Mouse (Mus musculus) gastrocnemius, postnatal 10 days (tissue): Measurements from ENCODE around the gene Tgoln1. TPM values are rescaled to one million over a fixed set of nuclear protein-coding genes. Genes with fewer than 3 reads are reported as not detected.

ENCODE experiments used
- DNase-seq: peaks from one replicate; pipeline ENCODE4 v3.0.0; 2021; ENCODE audit warnings: mixed read lengths
- total RNA-seq, 2 experiments: library from RNA; stranded (reverse); gene quantifications; 2 replicates each; pipeline ENCODE4 v1.2.3; 2021

The Tgoln1 gene
- total RNA-seq, 2 experiments from 2014 or later: 22.8 to 25.2 TPM

DNA sequence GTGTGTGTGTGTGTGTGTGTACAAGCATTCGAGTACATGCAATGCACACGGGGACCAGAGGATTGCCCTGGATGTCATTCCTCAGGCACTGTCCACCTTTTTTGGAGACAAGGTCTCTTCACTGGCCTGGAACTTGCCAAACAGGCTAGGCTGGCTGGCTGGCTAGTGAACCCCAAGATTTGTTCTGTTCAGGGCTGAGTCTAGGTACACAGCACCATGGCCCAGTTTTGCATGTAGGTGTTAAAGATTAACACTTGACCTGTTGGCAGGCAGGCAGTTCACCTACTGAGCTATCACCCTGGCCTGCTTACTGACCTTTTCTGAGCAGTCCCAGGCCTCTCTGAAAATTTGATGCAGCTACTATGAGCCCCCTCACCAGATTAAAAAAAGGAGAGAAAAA lies 13.6 kb upstream of the Tgoln1 start:
- no peak for DNase-seq

DNA sequence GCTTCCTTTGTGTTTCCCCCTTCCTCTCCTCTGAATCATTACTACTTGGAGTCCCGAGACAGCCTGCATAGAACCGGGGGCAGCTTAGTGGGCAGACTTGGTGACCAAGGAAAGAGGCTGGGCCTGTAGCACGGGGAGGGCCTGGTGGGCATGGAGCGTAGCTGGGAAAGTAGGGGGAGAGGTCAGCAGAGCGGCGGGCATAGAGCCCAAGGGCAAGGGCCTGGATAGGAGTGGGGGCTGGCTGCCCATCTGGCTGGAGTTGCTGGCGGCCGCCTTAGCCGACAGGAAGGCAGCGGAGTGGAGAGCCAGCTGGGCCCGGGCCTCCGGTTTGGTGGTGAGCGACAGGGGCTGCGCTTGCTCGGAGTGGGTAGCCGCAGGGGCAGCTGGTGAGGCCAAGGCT lies 10.5 kb upstream of the Tgoln1 start:
- DNase-seq: no peak

DNA sequence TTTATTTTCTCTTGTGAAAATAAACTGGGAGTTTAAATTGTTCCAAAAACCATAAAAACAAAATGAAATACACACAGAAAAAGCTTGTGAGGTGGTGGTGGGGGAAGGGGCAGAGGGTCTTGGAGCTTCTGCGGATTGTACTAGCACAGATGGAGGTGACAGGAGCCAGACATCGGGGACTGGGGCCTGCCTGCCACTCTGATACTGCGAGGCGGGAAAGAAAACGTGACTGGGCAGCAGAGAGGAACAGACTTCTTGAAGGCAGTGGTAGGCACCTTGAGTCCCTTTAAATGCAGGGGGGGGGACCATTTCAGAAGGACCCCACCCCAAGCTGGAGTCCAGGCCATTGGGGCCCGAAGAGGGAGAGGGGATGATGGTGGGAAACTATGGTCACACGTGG lies 9.6 kb upstream of the Tgoln1 start:
- no peak for DNase-seq

DNA sequence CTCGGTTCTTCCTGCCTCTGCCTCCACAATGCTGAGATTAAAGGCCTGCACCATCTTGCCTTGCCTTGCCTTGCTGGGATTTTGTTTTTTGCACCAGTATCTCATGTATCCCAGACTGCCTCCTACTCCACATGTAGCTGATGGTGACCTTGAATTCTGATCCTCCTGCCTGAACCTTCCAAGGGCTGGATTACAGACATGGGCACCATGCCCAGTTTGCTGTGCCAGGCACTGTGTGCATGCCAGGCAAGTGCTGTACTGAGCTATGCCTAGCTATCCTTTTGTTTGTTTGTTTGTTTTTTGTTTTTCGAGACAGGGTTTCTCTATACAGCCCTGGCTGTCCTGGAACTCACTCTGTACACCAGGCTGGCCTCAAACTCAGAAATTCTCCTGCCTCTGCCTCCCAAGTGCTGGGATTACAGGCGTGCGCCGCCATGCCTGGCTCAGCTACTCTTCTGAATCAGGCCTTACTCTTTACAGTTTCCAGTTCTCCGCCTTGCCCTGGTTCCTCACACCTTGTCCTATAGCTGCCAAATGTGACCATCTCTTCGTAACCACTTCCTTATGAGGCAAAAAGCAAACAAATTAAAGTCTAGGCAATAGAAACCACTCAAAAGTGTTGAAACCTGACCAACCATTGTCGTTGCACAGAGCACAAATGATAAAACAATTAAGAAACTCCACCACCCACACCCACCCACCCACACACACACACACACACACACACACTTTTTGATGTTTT lies 7.0 kb upstream of the Tgoln1 start:
- peak; percentile 60 for DNase-seq

DNA sequence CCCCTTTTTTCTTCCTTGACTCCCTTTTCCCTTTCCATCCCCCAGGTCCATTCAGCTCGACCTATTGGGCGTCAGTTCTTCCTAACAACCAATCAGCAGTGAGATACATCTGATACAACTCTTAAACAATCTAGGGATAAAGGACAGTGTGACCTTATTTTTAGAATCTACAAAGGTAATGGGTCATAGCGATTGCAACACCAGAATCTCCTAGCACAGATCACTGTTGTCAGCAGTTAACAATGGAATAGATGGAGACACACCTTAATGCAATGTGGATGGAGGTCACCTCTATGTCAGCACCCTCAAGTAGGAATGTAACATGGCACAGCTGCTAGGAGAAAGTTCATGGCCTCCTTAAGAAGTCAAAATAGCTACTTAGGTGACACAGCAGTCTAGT lies 6.1 kb upstream of the Tgoln1 start:
- no peak for DNase-seq

DNA sequence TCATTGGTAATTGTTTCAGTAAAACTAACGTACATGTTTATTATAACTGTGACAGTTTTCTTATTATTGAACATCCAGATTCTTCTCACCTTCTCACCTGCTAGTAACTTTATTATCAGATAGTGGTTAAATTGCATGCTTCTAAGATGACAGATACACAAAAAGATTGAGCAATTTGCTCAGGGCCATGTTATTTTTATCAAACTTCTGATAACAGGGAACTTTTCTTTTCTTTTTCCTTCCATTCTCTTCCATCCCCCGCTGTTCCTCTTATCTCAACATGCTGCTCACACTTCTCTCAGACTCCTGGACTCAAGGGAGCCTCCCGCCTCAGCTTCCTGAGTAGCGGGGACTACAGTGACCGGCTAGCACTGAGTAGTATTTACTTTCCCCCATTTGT lies 4.1 kb upstream of the Tgoln1 start:
- DNase-seq: no peak

DNA sequence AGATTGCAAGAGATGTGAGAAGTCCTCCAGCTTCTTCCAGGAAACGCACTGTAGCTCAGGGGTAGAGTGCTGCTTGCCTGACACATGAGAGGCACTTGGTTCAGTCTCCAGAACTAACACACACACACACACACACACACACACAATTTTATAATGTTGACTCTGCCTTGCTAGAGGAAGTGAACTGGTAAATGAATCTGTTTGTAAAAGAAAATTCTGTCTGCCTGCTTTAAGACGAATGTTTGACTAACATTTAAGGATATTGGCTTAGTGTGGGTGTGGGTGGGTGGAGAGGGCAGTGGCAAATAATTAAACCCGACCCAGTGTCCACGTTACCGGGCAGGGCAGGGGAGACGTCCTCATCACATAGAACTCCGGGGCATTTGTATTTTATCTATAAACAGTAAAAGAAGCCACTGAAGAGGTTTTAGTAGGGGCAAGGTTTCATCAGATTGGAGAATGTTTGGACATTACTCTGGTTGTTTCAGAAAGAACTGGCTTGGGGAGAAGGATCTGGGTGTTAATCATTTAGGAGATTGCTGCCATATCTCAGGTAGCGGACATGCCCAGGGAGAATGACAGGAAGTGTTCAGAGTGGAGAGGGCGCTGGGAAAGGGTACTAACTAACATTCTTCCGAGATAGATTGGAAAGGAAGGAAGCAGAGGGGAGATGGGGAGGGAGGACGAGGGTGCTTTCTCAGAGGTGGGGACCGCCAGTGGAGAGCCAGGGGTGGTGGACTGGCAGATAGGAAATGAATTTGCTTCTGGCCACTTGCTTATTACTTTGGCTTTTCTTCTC lies 3.1 kb upstream of the Tgoln1 start:
- no peak for DNase-seq

DNA sequence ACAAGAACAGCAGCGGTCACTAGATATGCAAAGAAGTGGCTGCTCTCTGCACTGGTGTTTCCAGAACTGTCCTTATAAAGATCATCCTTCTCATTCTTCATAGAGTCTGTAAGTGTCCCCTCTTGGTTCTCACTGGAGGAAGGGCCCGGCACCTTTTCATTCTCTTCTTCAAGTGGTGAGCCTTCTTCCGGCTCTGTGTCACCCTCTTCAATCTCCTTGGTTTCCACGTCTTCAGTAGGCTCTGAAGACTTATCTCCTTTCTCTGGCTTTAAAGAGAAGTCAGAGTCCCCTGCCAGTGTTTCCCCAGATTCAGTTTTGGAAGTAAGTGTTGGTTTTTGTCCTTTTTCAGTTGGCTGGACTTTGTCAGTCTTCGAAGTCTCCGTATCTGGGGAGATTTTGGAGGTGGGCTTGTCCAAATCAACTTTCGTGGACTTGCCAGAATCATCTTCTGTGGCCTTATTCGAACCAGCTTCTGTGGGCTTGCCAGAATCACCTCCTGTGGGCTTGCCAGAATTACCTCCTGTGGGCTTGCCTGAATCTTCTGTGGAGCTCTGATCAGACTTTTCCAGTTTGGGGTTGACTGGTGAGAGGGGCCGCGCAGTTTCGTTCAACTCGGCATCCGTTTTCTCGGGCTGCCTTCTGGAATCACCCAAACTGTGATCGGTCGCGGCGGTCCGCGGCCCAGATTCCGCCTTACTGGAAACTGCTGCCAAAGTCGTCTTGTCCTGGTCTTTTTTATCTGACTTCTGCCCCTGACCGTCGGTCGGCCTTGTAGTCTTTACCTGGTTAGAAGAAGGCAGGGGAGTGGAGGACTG lies 1.0 kb downstream of the Tgoln1 start:
- DNase-seq: no peak

DNA sequence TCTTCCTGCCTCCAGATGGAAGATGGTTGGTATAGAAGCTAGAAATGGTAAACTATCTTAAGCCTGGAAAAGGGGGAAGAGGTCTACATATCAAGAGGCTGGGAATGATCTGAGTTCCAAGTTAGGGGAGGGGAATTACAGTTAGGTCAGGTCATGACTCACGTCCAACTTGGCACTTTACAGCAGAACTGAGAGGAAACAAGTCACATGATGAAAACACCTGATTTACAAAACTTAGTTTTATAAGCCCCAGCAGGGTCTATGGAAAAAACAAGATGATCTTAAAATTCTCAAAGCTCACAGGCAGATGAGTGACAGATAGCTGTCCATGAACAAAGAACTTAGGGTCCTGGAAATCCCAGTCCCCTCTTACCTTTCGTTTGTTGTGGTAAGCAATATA lies 1.6 kb downstream of the Tgoln1 start:
- no peak for DNase-seq

DNA sequence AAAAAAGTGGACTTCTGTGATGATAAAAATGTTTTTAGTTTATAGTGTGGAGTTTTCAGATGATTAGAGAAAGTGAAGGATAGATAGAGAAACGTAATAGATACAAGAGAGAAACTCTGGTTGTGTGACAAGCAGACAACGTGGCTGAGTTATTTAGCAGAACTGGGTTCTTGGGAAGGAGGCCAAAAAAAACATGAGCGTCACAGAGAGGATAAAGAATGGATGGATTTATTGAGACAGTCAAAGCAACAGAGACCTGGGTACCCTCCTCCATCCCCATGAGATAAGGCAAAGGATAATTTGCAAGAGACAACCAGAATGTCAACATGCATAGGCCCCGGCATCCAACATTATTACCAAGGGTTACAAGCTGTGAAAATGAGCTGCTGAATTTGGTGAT lies 6.5 kb downstream of the Tgoln1 start:
- no peak for DNase-seq

DNA sequence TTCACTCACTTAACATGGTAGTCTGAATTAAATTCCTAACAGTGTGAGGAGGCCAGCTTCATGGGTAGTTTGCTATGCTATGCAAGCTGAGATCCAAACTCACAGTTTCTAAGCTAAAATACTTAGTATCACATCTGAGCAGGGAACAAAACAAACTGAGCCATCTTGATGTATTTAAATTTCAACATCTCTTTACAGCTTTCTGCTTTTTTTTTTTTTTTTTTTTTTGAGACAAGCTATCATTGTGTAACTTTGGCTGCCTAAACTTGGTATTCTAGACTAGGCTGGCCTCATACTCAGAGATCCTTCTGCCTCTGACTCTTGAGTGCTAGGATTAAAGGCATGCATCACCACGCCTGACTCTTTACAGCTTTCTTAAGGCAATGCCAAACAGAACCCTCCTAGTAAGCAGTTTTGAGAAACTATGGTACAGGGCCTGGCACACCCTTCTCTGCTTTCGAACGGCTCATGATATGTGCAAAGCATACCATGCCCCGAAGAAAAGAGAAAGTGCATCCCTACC lies 8.1 kb downstream of the Tgoln1 start:
- DNase-seq: no peak

DNA sequence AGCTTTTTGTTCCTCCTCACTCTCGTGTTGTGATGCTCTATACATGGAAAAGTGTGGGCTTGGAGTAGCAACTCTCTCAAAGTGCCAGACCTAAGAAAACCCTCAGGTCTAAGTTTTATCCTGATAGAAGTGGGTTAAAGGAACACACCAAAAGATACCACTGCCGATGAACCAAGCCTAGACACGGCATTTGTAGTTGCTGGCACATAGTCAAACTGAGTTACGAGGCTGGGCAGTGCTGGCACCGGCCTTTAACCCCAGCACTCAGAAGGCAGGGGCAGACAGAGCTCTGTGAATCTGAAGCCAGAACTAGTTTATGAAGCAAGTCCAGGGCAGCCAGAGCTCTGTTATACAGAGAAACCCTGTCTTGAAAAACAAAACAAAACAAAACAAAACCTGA lies 9.1 kb downstream of the Tgoln1 start:
- no peak for DNase-seq

DNA sequence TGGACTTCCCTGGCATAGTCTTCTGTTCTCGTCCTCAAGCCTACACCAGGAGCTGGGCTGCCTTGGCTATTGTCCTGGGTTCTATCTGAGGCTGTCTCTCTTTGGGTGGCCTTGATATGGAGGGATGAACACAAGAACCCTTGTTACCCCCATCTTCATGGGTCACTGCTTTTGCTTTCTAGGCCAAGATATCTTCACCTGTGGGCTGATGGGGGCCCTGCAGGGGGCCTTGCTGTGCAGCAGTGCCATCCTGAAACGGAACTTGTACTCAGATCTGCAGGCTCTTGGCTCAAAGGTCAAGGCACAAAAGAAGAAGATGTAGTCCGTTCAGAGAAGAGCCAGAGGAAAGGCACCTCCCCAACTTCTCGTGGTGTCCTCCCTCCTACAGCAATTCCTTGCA lies 9.7 kb downstream of the Tgoln1 start:
- DNase-seq: no peak

DNA sequence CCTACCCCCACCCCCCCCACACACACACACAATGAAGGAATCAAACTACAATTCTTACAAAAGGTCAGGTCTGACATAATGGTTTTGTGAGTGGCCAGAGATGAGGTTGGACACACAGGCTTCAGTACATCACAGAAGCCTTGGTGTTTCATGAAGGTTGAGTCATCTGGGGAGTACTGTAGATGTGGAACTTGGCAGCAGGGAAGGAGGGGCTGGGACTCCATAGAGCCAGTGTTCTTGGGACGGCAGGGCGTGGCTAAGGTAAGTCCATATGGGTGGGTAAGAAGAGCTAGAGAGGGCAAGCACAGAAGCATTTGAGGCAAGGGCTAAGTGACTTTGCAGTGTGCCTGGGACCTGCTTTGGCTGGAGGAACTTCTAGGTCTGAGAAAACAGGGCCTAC lies 12.7 kb downstream of the Tgoln1 start:
- no peak for DNase-seq

DNA sequence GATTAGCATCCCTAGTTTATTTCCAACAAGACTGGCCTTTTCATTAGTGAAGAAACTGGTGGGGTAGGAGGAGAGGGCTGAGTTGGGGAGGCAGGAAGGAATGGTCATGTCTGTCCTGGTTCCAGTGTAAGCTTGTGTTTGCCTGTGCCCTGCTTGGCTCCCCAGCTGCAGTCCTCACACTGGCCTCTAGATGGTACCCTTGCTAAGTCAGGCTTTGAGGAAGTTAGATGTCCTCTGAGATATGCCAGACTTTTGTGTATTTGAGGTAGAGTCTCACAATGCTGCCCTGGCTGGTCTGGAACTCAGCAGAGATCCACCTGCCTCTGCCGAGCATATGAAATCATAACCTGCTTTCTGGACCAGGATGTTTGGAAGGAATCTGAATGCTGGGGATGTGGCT lies 15.1 kb downstream of the Tgoln1 start:
- peak; percentile 80 for DNase-seq

DNA sequence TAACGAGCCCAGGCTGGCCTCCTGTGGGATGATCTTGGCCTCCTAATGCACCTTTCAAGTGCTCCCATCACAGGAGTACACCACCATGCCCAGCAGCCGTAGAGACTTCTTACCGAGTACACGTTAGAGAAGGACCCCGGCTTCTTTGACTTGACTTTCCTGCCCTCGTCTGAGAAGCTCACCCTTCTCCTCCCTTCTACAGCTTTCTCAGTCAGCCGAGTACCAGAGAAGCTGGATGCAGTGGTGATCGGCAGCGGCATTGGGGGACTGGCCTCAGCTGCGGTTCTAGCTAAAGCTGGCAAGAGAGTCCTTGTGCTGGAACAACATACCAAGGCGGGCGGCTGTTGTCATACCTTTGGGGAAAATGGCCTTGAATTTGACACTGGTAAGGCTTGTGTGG lies 16.0 kb downstream of the Tgoln1 start:
- DNase-seq: no peak

DNA sequence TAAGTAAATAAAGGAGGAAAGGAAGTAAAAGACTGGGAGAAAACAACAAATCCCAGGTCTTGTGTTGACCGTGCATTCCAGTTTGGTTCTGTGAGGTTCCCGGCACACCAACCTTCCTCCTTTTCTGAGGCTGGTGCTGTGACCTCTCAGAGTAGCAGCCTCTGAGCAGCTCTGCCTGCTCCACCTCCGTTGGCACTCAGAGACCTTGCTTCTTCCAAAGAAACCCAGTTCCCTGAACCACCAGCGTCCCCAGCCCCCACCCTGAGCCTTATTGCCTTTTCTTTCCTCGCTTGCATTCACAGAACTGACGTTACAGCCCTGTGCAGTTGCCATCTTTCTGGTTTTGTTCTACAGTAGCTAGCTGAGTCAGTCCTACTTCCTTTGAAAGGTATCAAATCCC lies 16.6 kb downstream of the Tgoln1 start:
- no peak for DNase-seq

DNA sequence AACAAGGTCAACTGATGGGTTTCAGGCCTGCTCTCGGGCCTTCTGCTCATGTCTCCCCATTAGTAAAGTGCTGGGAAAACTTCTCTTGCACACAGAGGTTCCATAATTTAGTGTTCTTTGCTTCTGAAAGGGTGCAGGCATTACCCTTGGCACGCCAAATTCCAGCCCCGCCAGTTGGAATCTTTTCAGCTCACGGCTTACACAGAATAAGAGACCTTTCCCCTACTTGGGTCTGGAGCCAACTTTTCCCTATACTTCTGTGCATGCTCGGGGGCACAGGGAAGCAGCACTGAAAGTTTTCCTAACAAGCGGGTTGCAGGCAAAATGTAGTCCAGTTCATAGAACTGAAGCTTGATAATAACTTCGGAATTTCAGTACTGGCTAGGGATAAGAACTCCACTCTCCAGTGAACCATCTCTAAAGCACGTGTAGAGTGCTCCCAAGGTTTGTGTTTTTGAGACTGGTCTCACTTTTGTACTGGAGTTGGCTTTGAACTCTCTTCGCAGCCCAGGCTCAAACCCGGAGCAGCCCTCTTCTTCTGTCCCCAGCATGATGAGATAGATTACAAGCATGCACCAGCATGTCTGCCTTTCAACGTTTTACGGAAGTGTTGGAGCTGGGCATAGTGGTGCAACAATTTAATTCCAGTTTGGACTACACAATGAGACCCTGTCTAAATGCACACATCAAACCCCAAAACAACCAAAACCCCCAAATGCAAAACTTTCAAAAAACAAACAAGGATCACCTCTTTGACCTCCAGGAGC lies 17.8 kb downstream of the Tgoln1 start:
- DNase-seq: peak; percentile 40

DNA sequence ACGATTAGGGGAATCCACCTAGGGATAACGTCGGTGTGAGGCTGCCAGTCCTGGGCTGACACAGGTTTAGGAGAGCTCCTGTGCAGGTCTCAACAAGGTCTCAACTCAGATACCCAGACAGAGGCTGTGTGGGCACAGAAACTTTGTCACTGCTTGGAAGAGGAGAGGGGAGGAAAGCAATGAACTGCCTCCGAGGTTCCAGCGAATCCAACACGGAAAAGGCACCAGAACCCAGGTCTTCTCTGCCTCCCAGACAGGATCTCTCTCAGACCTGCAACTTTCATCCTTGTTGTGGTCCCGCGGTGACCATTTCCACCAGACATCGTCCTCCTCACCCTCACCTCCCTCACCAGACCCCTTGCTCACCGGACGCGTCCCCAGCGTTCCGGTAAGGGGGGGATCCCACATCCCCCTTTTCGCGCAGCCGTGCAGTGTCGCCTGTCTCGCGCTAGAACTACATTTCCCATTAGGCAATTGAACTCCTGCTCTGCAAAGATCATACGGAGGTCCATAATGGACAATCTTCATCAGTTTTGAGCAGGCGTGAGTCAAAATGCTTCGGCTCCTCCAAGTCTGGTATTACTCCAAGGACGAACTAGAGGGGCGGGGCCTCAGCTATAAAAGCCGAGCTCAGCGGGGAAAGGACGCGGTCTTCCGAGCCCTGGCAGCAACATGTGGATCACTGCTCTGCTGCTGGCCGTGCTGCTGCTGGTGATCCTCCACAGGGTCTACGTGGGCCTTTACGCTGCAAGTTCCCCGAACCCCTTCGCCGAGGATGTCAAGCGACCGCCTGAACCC lies 18.6 kb downstream of the Tgoln1 start, which contains the start of the genes Elmod3 and Retsat:
Gene Elmod3 (minus strand): TSS at position 458 of the 798 bp plus-strand sequence.
Gene Retsat (plus strand): TSS at position 520 of the 798 bp plus-strand sequence.
- peak; percentile 92 for DNase-seq

DNA sequence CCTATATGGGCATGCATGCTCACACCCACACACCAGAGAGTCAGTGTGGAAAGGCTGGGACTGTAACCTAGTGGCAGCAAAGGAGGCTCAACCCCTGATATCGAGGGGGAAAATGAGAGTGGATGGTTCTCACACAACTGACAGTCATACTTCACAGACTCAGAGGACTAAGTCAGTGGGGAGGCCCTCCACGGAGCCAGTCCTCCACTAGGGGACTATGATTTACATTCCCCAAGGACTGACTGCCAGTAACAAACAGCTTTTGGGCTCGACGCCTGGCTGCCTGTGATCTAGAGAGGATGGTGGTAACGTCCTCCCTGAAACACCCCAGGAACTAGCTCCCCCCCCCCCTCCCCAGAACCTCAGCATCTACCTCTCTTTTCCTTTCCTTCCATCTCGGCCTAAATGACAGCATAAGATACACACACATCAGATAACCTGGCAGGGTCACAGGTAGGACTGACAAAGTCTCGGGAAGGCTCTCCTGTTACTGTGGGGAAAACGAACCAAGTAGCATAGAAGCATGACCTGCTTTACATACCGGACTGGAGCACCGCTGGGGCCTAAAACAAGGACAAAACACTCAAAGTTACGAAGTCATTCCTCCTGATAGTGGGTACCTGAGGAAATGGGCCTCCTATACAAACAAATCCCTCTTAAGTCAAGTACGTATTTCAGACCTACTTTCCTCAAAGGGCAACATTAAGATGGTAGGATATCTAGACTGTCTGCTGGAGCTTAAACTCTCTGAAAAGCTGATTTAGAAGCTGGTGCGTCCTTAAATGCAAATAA lies 19.5 kb downstream of the Tgoln1 start:
- no peak for DNase-seq
